Mouse (Mus musculus) olfactory bulb, adult 2 months (tissue): Measurements from ENCODE around the gene Prpf6.

Experiments
- CTCF ChIP-seq: fragments of 200-500 bp; IDR thresholded peaks from 2 replicates; pipeline ENCODE4 v1.5.1; 2012; ENCODE audit warnings: low read depth, mild to moderate bottlenecking, low read length, moderate library complexity; ENCODE audit not compliant: insufficient read depth
- POLR2A ChIP-seq: fragments of 200-500 bp; IDR thresholded peaks from 2 replicates; pipeline ENCODE4 v1.6.1; 2012; ENCODE audit warnings: mild to moderate bottlenecking, low read depth, low read length, moderate library complexity; ENCODE audit not compliant: insufficient read depth

GRCm38 (mm10) chr2:181553772-181554171 lies 37.9 kb upstream of the Prpf6 start:
- TF ChIP-seq CTCF (no peak), POLR2A (no peak)
